Comparison of ENCODE assay signal across 8 mouse cellular contexts in the genomic region with DNA sequence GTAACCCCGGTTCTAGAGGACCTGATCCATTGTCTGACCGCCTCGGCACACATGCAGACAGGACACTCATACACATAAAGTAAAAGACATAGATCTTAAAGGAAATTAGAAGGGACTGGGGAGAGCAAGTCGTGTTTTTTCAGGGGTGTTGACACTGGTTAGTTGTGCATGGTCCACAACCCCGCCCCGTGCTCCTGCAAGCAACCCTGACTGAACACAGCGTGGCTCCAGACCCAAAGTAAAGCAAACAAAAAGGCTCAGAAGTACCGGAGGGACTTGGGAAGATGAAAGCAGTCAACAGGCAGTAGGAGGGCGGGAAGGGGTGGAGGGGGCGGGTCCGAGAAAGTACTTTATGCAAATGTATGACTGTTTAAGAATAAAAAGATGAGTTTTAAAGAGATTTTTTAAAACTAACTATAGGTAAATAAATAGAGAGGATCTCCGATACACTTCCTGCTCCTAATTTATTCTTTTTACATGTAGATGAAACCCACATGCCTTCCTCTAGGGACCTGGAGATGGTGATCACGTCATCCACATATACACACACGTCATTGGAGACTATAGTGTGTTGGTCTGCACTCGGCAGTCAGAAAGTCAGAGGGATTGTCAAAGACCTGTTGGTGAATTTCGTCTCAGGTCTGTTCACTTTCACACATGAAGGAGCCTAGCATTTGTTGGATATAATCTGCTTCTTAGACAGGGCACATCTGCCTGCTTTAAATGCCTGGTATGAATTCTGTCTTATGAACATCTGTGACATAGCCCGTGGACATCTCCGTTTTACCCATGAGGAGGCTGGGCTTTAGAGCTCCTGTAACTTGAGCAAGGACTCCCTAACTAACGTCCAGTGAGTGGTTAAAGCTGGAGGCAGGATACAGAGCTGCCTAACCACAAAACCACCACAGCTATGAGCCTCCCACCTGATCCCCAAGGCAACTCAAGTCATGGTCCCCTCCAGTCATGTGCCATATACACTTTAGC. TPM values are rescaled to one million over a fixed set of nuclear protein-coding genes. Genes with fewer than 3 reads are reported as not detected.
DNase-seq lines count a peak whose midpoint lies in the region; ATAC-seq and TF ChIP-seq lines count a peak whose summit lies in the region.

No protein-coding gene starts in this region.

- peak overlapping the region; percentile 23; the same call in 1 of the 2 replicates for H3K9ac ChIP-seq in forebrain, embryonic 11.5 days (ENCODE audit: low read length)
- H3K9ac ChIP-seq in intestine, postnatal 0 days (ENCODE audit: low read depth, low read length) = peak overlapping the region; percentile 50
- no peak overlapping the region for H3K9ac ChIP-seq in stomach, embryonic 14.5 days (replicated peaks; ENCODE audit: low read depth, low read length)

- peak overlapping the region; percentile 3; the same call in 1 of the 2 replicates for H3K4me3 ChIP-seq in testis, adult 2 months (ENCODE audit: control insufficient read depth, low read depth, low read length)
- no peak overlapping the region for H3K4me3 ChIP-seq in forebrain, embryonic 11.5 days (ENCODE audit: low read depth, low read length)
- H3K4me3 ChIP-seq in intestine, postnatal 0 days (ENCODE audit: low read depth, low read length) = peak overlapping the region; percentile 21
- no peak overlapping the region for H3K4me3 ChIP-seq in stomach, embryonic 14.5 days (ENCODE audit: low read depth, low read length)

- no peak overlapping the region; the same call in 1 of the 2 replicates for H3K27ac ChIP-seq in testis, adult 2 months (ENCODE audit: control insufficient read depth, insufficient read depth, low read depth, low read length)
- H3K27ac ChIP-seq in forebrain, embryonic 11.5 days (ENCODE audit: low read depth, low read length) = no peak overlapping the region
- peak overlapping the region; percentile 68 for H3K27ac ChIP-seq in intestine, postnatal 0 days (ENCODE audit: low read depth, low read length)
- no peak overlapping the region; the same call in 1 of the 2 replicates for H3K27ac ChIP-seq in stomach, embryonic 14.5 days (ENCODE audit: low read length)

- no peaks in the 10 kb centered on the region for H3K27me3 ChIP-seq in testis, adult 2 months (ENCODE audit: control insufficient read depth, insufficient read depth, low read length)
- H3K27me3 ChIP-seq in forebrain, embryonic 11.5 days (ENCODE audit: control insufficient read depth, insufficient read depth, low read length) = no peaks in the 10 kb centered on the region
- H3K27me3 ChIP-seq in intestine, postnatal 0 days (replicated peaks; ENCODE audit: control insufficient read depth, insufficient read depth, low read length) = no peaks in the 10 kb centered on the region
- H3K27me3 ChIP-seq in stomach, embryonic 14.5 days (ENCODE audit: control insufficient read depth, insufficient read depth, low read length) = no peaks in the 10 kb centered on the region

- ATAC-seq in forebrain, embryonic 11.5 days (replicated peaks; ENCODE audit: low FRiP score) = no peak; the same call in 1 of the 2 replicates
- peak; percentile 53; the same call in 1 of the 2 replicates for ATAC-seq in intestine, postnatal 0 days
- peak; percentile 38 for ATAC-seq in stomach, embryonic 14.5 days (ENCODE audit: insufficient number of reproducible peaks, insufficient read depth, low FRiP score, low read depth)

- H3K4me1 ChIP-seq in testis, adult 2 months (ENCODE audit: control insufficient read depth, insufficient read depth, low read length) = peaks cover 2% of the 10 kb centered on the region; the same call in 1 of the 2 replicates
- peaks cover 2% of the 10 kb centered on the region; the same call in 1 of the 2 replicates for H3K4me1 ChIP-seq in forebrain, embryonic 11.5 days (replicated peaks; ENCODE audit: control insufficient read depth, insufficient read depth, low read length)
- no peaks in the 10 kb centered on the region for H3K4me1 ChIP-seq in intestine, postnatal 0 days (replicated peaks; ENCODE audit: control insufficient read depth, insufficient read depth, low read length)
- H3K4me1 ChIP-seq in stomach, embryonic 14.5 days (ENCODE audit: control insufficient read depth, insufficient read depth, low read length) = no peaks in the 10 kb centered on the region

- TF ChIP-seq CTCF in testis, adult 2 months (IDR thresholded peaks at IDR 0.05; ENCODE audit: control insufficient read depth, insufficient read depth, insufficient replicate concordance, low read depth, low read length) = no peak
- 0 out of 2 replicates have a peak, but pooled peaks have one; percentile 3 for TF ChIP-seq CTCF in intestine, postnatal 0 days (IDR thresholded peaks at IDR 0.05; ENCODE audit: low read depth)

- 32% methylated on average over 19 of the region's 19 CpGs for WGBS in forebrain, embryonic 11.5 days
- 37% methylated on average over 19 of the region's 19 CpGs for WGBS in intestine, postnatal 0 days
- 37% methylated on average over 19 of the region's 19 CpGs for WGBS in stomach, embryonic 14.5 days

- TF ChIP-seq POLR2A in testis, adult 2 months (IDR thresholded peaks at IDR 0.05; ENCODE audit: control insufficient read depth, low read depth, low read length) = no peak

- DNase-seq in testis, postnatal 14 days (ENCODE audit: low spot score) = no peak
- peak; percentile 58 for DNase-seq in forebrain, embryonic 11.5 days (ENCODE audit: low spot score)
- DNase-seq in lung, postnatal 4 days = peak; percentile 36 to 38
- DNase-seq in frontal cortex, postnatal 36 days (ENCODE audit: low spot score in 2 of 2) = no peak
- no peak for DNase-seq in cerebellum, postnatal 10 days

- H3K9me3 ChIP-seq in forebrain, embryonic 11.5 days (ENCODE audit: control insufficient read depth, low read length) = no peaks in the 10 kb centered on the region
- H3K9me3 ChIP-seq in intestine, postnatal 0 days (ENCODE audit: control insufficient read depth) = no peaks in the 10 kb centered on the region
- H3K9me3 ChIP-seq in stomach, embryonic 14.5 days (ENCODE audit: control insufficient read depth, low read depth, low read length) = no peaks in the 10 kb centered on the region

- H3K4me2 ChIP-seq in forebrain, embryonic 11.5 days (ENCODE audit: low read depth, low read length, severe bottlenecking) = 0 out of 2 replicates have a peak overlapping the region, but pooled peaks have one; percentile 15
- peak overlapping the region; percentile 60 for H3K4me2 ChIP-seq in intestine, postnatal 0 days (replicated peaks; ENCODE audit: low read depth)
- H3K4me2 ChIP-seq in stomach, embryonic 14.5 days (replicated peaks; ENCODE audit: low read depth, low read length) = peak overlapping the region; percentile 11

- H3K36me3 ChIP-seq in testis, adult 2 months (ENCODE audit: control insufficient read depth, insufficient read depth, low read length) = no peaks in the 10 kb centered on the region
- H3K36me3 ChIP-seq in forebrain, embryonic 11.5 days (ENCODE audit: control insufficient read depth, insufficient read depth, low read length) = no peaks in the 10 kb centered on the region
- no peaks in the 10 kb centered on the region for H3K36me3 ChIP-seq in intestine, postnatal 0 days (ENCODE audit: control insufficient read depth, insufficient read depth)
- no peaks in the 10 kb centered on the region for H3K36me3 ChIP-seq in stomach, embryonic 14.5 days (ENCODE audit: control insufficient read depth, insufficient read depth, low read length)

RNA-seq across cellular contexts. Expression of a gene that starts 11.4 kb away (rescaled TPM):
- 872 and 875 TPM in 2 replicates for polyA plus RNA-seq in testis, adult 2 months (2012; rRNA removed)
- 4.6 and 4.8 TPM in 2 replicates for polyA plus RNA-seq in forebrain, embryonic 11.5 days (2014; fragmentation: Nextera tagmentation; extraction: Ambion mirVana)
- polyA plus RNA-seq in intestine, postnatal 0 days (2015; fragmentation: Nextera tagmentation; extraction: Ambion mirVana) = 167 and 184 TPM in 2 replicates
- polyA plus RNA-seq in stomach, embryonic 14.5 days (2014; fragmentation: Nextera tagmentation; extraction: Ambion mirVana) = 12.1 and 13.3 TPM in 2 replicates

RNA-seq across cellular contexts. Expression of a gene that starts 38.8 kb away (rescaled TPM):
- 3.1 and 4.7 TPM in 2 replicates for polyA plus RNA-seq in testis, adult 2 months (2012; rRNA removed)
- polyA plus RNA-seq in forebrain, embryonic 11.5 days (2014; fragmentation: Nextera tagmentation; extraction: Ambion mirVana) = 72.2 and 87.2 TPM in 2 replicates
- 28.8 and 32.9 TPM in 2 replicates for polyA plus RNA-seq in intestine, postnatal 0 days (2015; fragmentation: Nextera tagmentation; extraction: Ambion mirVana)
- polyA plus RNA-seq in stomach, embryonic 14.5 days (2014; fragmentation: Nextera tagmentation; extraction: Ambion mirVana) = 35.7 and 36.2 TPM in 2 replicates

RNA-seq across cellular contexts. Expression of a gene that starts 53.1 kb away (rescaled TPM):
- polyA plus RNA-seq in testis, adult 2 months (2012; rRNA removed) = 23.8 and 28.2 TPM in 2 replicates
- 250 and 257 TPM in 2 replicates for polyA plus RNA-seq in forebrain, embryonic 11.5 days (2014; fragmentation: Nextera tagmentation; extraction: Ambion mirVana)
- polyA plus RNA-seq in intestine, postnatal 0 days (2015; fragmentation: Nextera tagmentation; extraction: Ambion mirVana) = 60.9 and 65.2 TPM in 2 replicates
- polyA plus RNA-seq in stomach, embryonic 14.5 days (2014; fragmentation: Nextera tagmentation; extraction: Ambion mirVana) = 179 and 182 TPM in 2 replicates

Comparison
In these comparisons a context has a peak if more than half of its experiments do, and no peak if none do; other contexts are left out.
1. H3K4me3 ChIP-seq: peak in testis, adult 2 months (single experiment) and intestine, postnatal 0 days (single experiment); none in forebrain, embryonic 11.5 days (single experiment) and stomach, embryonic 14.5 days (single experiment).
2. DNase-seq: peak in forebrain, embryonic 11.5 days (single experiment) and lung, postnatal 4 days (2 of 2); none in testis, postnatal 14 days (single experiment), frontal cortex, postnatal 36 days (0 of 2) and cerebellum, postnatal 10 days (0 of 2).
3. RNA of a gene that starts 11.4 kb away (polyA plus RNA-seq): 872 to 875 TPM in testis, adult 2 months and 167 to 184 TPM in intestine, postnatal 0 days; 12.1 to 13.3 TPM in stomach, embryonic 14.5 days and 4.6 to 4.8 TPM in forebrain, embryonic 11.5 days; every median in the first group is over 10 times any median in the second.
4. Peak in every context shown above with its lines, with median percentiles within 50 percentile points of each other: H3K4me2 ChIP-seq.